Mouse (Mus musculus): Measurements from ENCODE around the gene BC005624. TPM values are rescaled to one million over a fixed set of nuclear protein-coding genes. Genes with fewer than 3 reads are reported as not detected.
"Not testable (repeated sequence)": the region's sequence is repeated elsewhere in the genome, so short reads cannot be mapped to it uniquely, and the experiment has no call there.

Gene BC005624
- total RNA-seq, 2 experiments from 2014 or later, result 65.0 to 68.6 TPM

GRCm38 (mm10) chr2:30941586-30941985 is 40.4 kb downstream of the BC005624 start:
- DNase-seq (ENCODE audit: extremely low spot score in 1 of 2, low spot score in 2 of 2), result no peak
- H3K27ac ChIP-seq, result no peak overlapping the region
- no peak overlapping the region for H3K4me3 ChIP-seq
- TF ChIP-seq CTCF (IDR thresholded peaks at IDR 0.05), result no peak
- intact Hi-C loops (cut with DNase I), result no loop called here

GRCm38 (mm10) chr2:30938574-30938991 is 43.4 kb downstream of the BC005624 start:
- no peak overlapping the region for H3K27ac ChIP-seq
- intact Hi-C loops (cut with DNase I), result no loop called here
- no peak for DNase-seq (ENCODE audit: extremely low spot score in 1 of 2, low spot score in 2 of 2)
- TF ChIP-seq CTCF (IDR thresholded peaks at IDR 0.05), result no peak
- no peak overlapping the region for H3K4me3 ChIP-seq

- intact Hi-C loops (cut with DNase I), result no loop called here
- TF ChIP-seq CTCF (IDR thresholded peaks at IDR 0.05), result no peak
- DNase-seq (ENCODE audit: extremely low spot score in 1 of 2, low spot score in 2 of 2), result no peak
- Histone ChIP-seq H3K4me3 (no peak overlapping the region), H3K27ac (no peak overlapping the region)
Observed at GRCm38 (mm10) chr2:30937731-30938130, 44.3 kb downstream of the BC005624 start.

- no peak for TF ChIP-seq CTCF (IDR thresholded peaks at IDR 0.05)
- no peak overlapping the region for H3K4me3 ChIP-seq
- H3K27ac ChIP-seq, result no peak overlapping the region
- no peak for DNase-seq (ENCODE audit: extremely low spot score in 1 of 2, low spot score in 2 of 2)
- intact Hi-C loops (cut with DNase I), result no loop called here
Observed at GRCm38 (mm10) chr2:30936808-30937207, 45.2 kb downstream of the BC005624 start.

GRCm38 (mm10) chr2:30933917-30934450 is 48.0 kb downstream of the BC005624 start:
- peak; percentile 70 to 82 for DNase-seq (ENCODE audit: extremely low spot score in 1 of 2, low spot score in 2 of 2)
- intact Hi-C loops (cut with DNase I), result loop anchor here (1.0 to 2.0 kb wide), 4 partner anchors 44 to 499 kb away; no protein-coding TSS in a partner anchor
- no peak overlapping the region for H3K4me3 ChIP-seq
- TF ChIP-seq CTCF (IDR thresholded peaks at IDR 0.05), result peak; percentile 96
- no peak overlapping the region for H3K27ac ChIP-seq

- Histone ChIP-seq H3K27ac (no peak overlapping the region), H3K4me3 (no peak overlapping the region)
- TF ChIP-seq CTCF (IDR thresholded peaks at IDR 0.05), result no peak
- intact Hi-C loops (cut with DNase I), result no loop called here
- no peak for DNase-seq (ENCODE audit: extremely low spot score in 1 of 2, low spot score in 2 of 2)
Observed at GRCm38 (mm10) chr2:30933032-30933431, 49.0 kb downstream of the BC005624 start.

- no peak for TF ChIP-seq CTCF (IDR thresholded peaks at IDR 0.05)
- no peak overlapping the region for H3K4me3 ChIP-seq
- intact Hi-C loops (cut with DNase I), result no loop called here
- DNase-seq (ENCODE audit: extremely low spot score in 1 of 2, low spot score in 2 of 2), result no peak
- H3K27ac ChIP-seq, result no peak overlapping the region
Observed at GRCm38 (mm10) chr2:30931922-30932321, 50.1 kb downstream of the BC005624 start.

GRCm38 (mm10) chr2:30930846-30931245 is 51.2 kb downstream of the BC005624 start:
- H3K27ac ChIP-seq; DNase-seq (ENCODE audit: extremely low spot score in 1 of 2, low spot score in 2 of 2); H3K4me3 ChIP-seq; intact Hi-C loops (cut with DNase I): not testable (repeated sequence)

- DNase-seq (ENCODE audit: extremely low spot score in 1 of 2, low spot score in 2 of 2), result peak; percentile 78 to 81
- H3K27ac ChIP-seq, result peak within 1 kb of the TSS; percentile 64
- peak within 1 kb of the TSS; percentile 38 for H3K4me3 ChIP-seq
- intact Hi-C loops (cut with DNase I), result no loop called here
- TF ChIP-seq CTCF (IDR thresholded peaks at IDR 0.05), result peak; percentile 70
Observed at GRCm38 (mm10) chr2:30929483-30930045, 52.4 kb downstream of the BC005624 start, which contains the start of gene Ptges. Ptges (minus strand) TSS chr2:30929863.

GRCm38 (mm10) chr2:30928893-30929482 is 53.0 kb downstream of the BC005624 start:
- no peak for DNase-seq (ENCODE audit: extremely low spot score in 1 of 2, low spot score in 2 of 2)
- TF ChIP-seq CTCF (IDR thresholded peaks at IDR 0.05), result no peak
- H3K4me3 ChIP-seq, result peak overlapping the region; percentile 38; the same call in 1 of the 2 replicates
- peak overlapping the region; percentile 19; the same call in 1 of the 2 replicates for H3K27ac ChIP-seq
- intact Hi-C loops (cut with DNase I), result no loop called here

GRCm38 (mm10) chr2:30927844-30928628 is 54.0 kb downstream of the BC005624 start:
- peak overlapping the region; percentile 24 for H3K27ac ChIP-seq
- intact Hi-C loops (cut with DNase I), result no loop called here

More at GRCm38 (mm10) chr2:30927844-30928628, 54.0 kb downstream of the BC005624 start:
- H3K4me3 ChIP-seq, result no peak overlapping the region
- DNase-seq (ENCODE audit: extremely low spot score in 1 of 2, low spot score in 2 of 2), result peak; percentile 68 to 82
- TF ChIP-seq CTCF (IDR thresholded peaks at IDR 0.05), result peak; percentile 73

Data from left cerebral cortex, adult 2 months (tissue).